In the genomic region with DNA sequence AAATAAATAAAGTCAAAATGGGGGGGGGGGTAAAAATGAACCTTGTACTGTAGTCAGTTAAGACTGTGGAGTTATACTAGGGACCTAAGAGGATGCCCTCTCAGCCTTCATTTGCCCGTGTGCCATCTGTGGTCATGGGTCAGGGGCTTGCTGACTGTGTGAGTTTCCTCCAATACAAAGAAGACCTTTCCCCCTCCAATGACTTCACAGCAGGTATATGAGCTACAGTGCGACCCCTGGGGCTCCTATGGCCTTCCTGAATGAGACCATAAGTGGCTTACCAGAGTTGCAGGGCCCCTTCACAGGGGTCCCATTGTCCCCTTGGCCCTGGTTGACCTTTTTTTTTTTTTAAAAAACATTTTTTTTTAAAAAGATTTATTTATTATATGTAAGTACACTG, we compare ENCODE assay signal across 1 mouse cellular context.
TF ChIP-seq lines count a peak whose summit lies in the region.

No protein-coding gene starts in this region.

TF ChIP-seq in ES-E14, 5 proteins besides CTCF, POLR2A, EP300 and RAD21:
- no peak for TF ChIP-seq MAFK (IDR thresholded peaks at IDR 0.05; ENCODE audit: insufficient read depth, low read depth, low read length)
- TF ChIP-seq ZC3H11A (IDR thresholded peaks at IDR 0.05; ENCODE audit: borderline replicate concordance, low read depth, low read length): no peak
- no peak for TF ChIP-seq CHD2 (IDR thresholded peaks at IDR 0.05; ENCODE audit: low read depth, low read length)
- no peak for TF ChIP-seq ZNF384 (IDR thresholded peaks at IDR 0.05; ENCODE audit: low read depth, low read length)
- no peak for TF ChIP-seq HCFC1 (IDR thresholded peaks at IDR 0.05; ENCODE audit: borderline replicate concordance, insufficient read depth, low read length)
TF ChIP-seq in ES-E14: peak in this region for 0.
